Mouse (Mus musculus) midbrain, embryonic 14.5 days (tissue): Measurements from ENCODE around the gene Slc39a11. TPM values are rescaled to one million over a fixed set of nuclear protein-coding genes. Genes with fewer than 3 reads are reported as not detected.

ENCODE experiments used
- ATAC-seq: fragments of 200-750 bp; cut with Nextera tagmentation; 2 replicates; pipeline ENCODE4 v1.8.0; 2017; ENCODE audit warnings: moderate number of reproducible peaks, moderate library complexity; ENCODE audit not compliant: low FRiP score, low TSS enrichment
- DNase-seq: peaks from one replicate; pipeline ENCODE4 v3.0.0-alpha.2; 2015
- H3K27ac ChIP-seq: fragments of 300-500 bp; sonication (generic); replicated peaks from 2 replicates; pipeline ENCODE4 v1.5.1; 2014; ENCODE audit warnings: mild to moderate bottlenecking, low read depth, low read length, moderate library complexity
- H3K27me3 ChIP-seq: fragments of 300-500 bp; sonication (generic); 2 replicates; pipeline ENCODE4 v1.6.1; 2014; ENCODE audit warnings: low read length, control low read depth, mixed read lengths; ENCODE audit not compliant: control insufficient read depth, insufficient read depth
- H3K36me3 ChIP-seq: fragments of 300-500 bp; sonication (generic); 2 replicates; pipeline ENCODE4 v1.6.1; 2014; ENCODE audit warnings: low read length, control low read depth; ENCODE audit not compliant: control insufficient read depth, insufficient read depth
- H3K4me1 ChIP-seq: fragments of 300-500 bp; sonication (generic); 2 replicates; pipeline ENCODE4 v1.6.1; 2014; ENCODE audit warnings: mild to moderate bottlenecking, antibody characterized with exemption, low read length, control low read depth; ENCODE audit not compliant: control insufficient read depth, insufficient read depth
- H3K4me2 ChIP-seq: fragments of 300-500 bp; sonication (generic); 2 replicates; pipeline ENCODE4 v1.6.1; 2014; ENCODE audit warnings: mild to moderate bottlenecking, low read length, moderate library complexity
- H3K4me3 ChIP-seq: fragments of 300-500 bp; sonication (generic); replicated peaks from 2 replicates; pipeline ENCODE4 v1.5.1; 2014; ENCODE audit warnings: low read depth, low read length
- H3K9ac ChIP-seq: fragments of 300-500 bp; sonication (generic); replicated peaks from 2 replicates; pipeline ENCODE4 v1.6.1; 2014; ENCODE audit warnings: mild to moderate bottlenecking, low read length, moderate library complexity
- H3K9me3 ChIP-seq: fragments of 300-500 bp; sonication (generic); 2 replicates; pipeline ENCODE4 v1.6.1; 2016; ENCODE audit warnings: low read length, control low read depth, mixed read lengths; ENCODE audit not compliant: control insufficient read depth
- WGBS: fragments of 180-500 bp; shearing (Covaris S2); extraction: QIAGEN DNeasy Blood & Tissue Kit; methylation state at CpG from one replicate; pipeline ENCODE4 v1.1.7; 2014; 5-methylcytosine and 5-hydroxymethylcytosine counted together
- polyA plus RNA-seq: library from polyadenylated mRNA; unstranded; fragments of >200 nt; fragmentation: Nextera tagmentation; extraction: Ambion mirVana; gene quantifications from 2 replicates; pipeline ENCODE4 v1.2.1, GENCODE M21; 2014

Gene Slc39a11
- polyA plus RNA-seq, 1 experiment from 2014 or later = 31.1 TPM

- Histone ChIP-seq H3K4me1 (0 out of 2 replicates have a peak, but pooled peaks cover 3% of the 10 kb centered on the region), H3K27ac (0 out of 2 replicates have a peak overlapping the region, but pooled peaks have one; percentile 1), H3K9ac (no peak overlapping the region), H3K27me3 (no peaks in the 10 kb centered on the region), H3K9me3 (no peaks in the 10 kb centered on the region), H3K4me3 (no peak overlapping the region), H3K4me2 (no peak overlapping the region), H3K36me3 (no peaks in the 10 kb centered on the region)
- no peak for ATAC-seq
- WGBS = 62% methylated on average over 9 of the region's 9 CpGs
- peak; percentile 24 for DNase-seq
Observed at GRCm38 (mm10) chr11:113425882-113426281, 224.0 kb downstream of the Slc39a11 start.

GRCm38 (mm10) chr11:113425454-113425853 lies 224.4 kb downstream of the Slc39a11 start:
- no peak overlapping the region for H3K4me2 ChIP-seq
- no peaks in the 10 kb centered on the region for H3K9me3 ChIP-seq
- no peaks in the 10 kb centered on the region for H3K36me3 ChIP-seq
- no peak for ATAC-seq
- H3K4me3 ChIP-seq = no peak overlapping the region
- H3K27ac ChIP-seq = 0 out of 2 replicates have a peak overlapping the region, but pooled peaks have one; percentile 1
- H3K27me3 ChIP-seq = no peaks in the 10 kb centered on the region
- no peak overlapping the region for H3K9ac ChIP-seq
- H3K4me1 ChIP-seq = 0 out of 2 replicates have a peak, but pooled peaks cover 3% of the 10 kb centered on the region
- DNase-seq = no peak
- 76% methylated on average over 3 of the region's 3 CpGs for WGBS

- no peak for DNase-seq
Observed at GRCm38 (mm10) chr11:113424765-113425164, 225.1 kb downstream of the Slc39a11 start.

GRCm38 (mm10) chr11:113422598-113422997 lies 227.3 kb downstream of the Slc39a11 start:
- Histone ChIP-seq H3K4me2 (no peak overlapping the region), H3K4me3 (no peak overlapping the region), H3K36me3 (no peaks in the 10 kb centered on the region), H3K27me3 (no peaks in the 10 kb centered on the region), H3K9ac (no peak overlapping the region), H3K27ac (no peak overlapping the region), H3K4me1 (0 out of 2 replicates have a peak, but pooled peaks cover 7% of the 10 kb centered on the region), H3K9me3 (no peaks in the 10 kb centered on the region)
- no peak for ATAC-seq
- WGBS = 97% methylated on average over 7 of the region's 7 CpGs
- DNase-seq = no peak

More at GRCm38 (mm10) chr11:113424765-113425164, 225.1 kb downstream of the Slc39a11 start:
- H3K36me3 ChIP-seq = no peaks in the 10 kb centered on the region
- H3K9ac ChIP-seq = no peak overlapping the region
- no peak for ATAC-seq
- H3K9me3 ChIP-seq = no peaks in the 10 kb centered on the region
- no peaks in the 10 kb centered on the region for H3K27me3 ChIP-seq
- H3K4me2 ChIP-seq = no peak overlapping the region
- no peak overlapping the region for H3K4me3 ChIP-seq
- 92% methylated on average over 3 of the region's 4 CpGs for WGBS
- H3K27ac ChIP-seq = no peak overlapping the region
- 0 out of 2 replicates have a peak, but pooled peaks cover 3% of the 10 kb centered on the region for H3K4me1 ChIP-seq

- no peaks in the 10 kb centered on the region for H3K9me3 ChIP-seq
- peak overlapping the region; percentile 68; the same call in 1 of the 2 replicates for H3K27ac ChIP-seq
- H3K4me1 ChIP-seq = 0 out of 2 replicates have a peak, but pooled peaks cover 4% of the 10 kb centered on the region
- DNase-seq (peak; percentile 50), ATAC-seq (no peak)
- no peaks in the 10 kb centered on the region for H3K36me3 ChIP-seq
- 66% methylated on average over 15 of the region's 15 CpGs for WGBS
- H3K27me3 ChIP-seq = no peaks in the 10 kb centered on the region
- H3K4me3 ChIP-seq = no peak overlapping the region
- H3K9ac ChIP-seq = 0 out of 2 replicates have a peak overlapping the region, but pooled peaks have one; percentile 10
- no peak overlapping the region for H3K4me2 ChIP-seq
Observed at GRCm38 (mm10) chr11:113418921-113419655, 230.8 kb downstream of the Slc39a11 start.

- 0 out of 2 replicates have a peak, but pooled peaks cover 4% of the 10 kb centered on the region for H3K4me1 ChIP-seq
- H3K27ac ChIP-seq = no peak overlapping the region
- 90% methylated on average over 4 of the region's 4 CpGs for WGBS
- H3K4me2 ChIP-seq = no peak overlapping the region
- no peak overlapping the region for H3K4me3 ChIP-seq
- H3K27me3 ChIP-seq = no peaks in the 10 kb centered on the region
- ATAC-seq = no peak
- H3K9ac ChIP-seq = no peak overlapping the region
- H3K36me3 ChIP-seq = no peaks in the 10 kb centered on the region
- no peaks in the 10 kb centered on the region for H3K9me3 ChIP-seq
- no peak for DNase-seq
Observed at GRCm38 (mm10) chr11:113417948-113418347, 231.9 kb downstream of the Slc39a11 start.

- DNase-seq = no peak
- Histone ChIP-seq H3K9ac (no peak overlapping the region), H3K27ac (no peak overlapping the region), H3K27me3 (no peaks in the 10 kb centered on the region), H3K4me2 (no peak overlapping the region), H3K9me3 (no peaks in the 10 kb centered on the region), H3K4me1 (no peaks in the 10 kb centered on the region), H3K36me3 (no peaks in the 10 kb centered on the region), H3K4me3 (no peak overlapping the region)
- WGBS = 90% methylated on average over 4 of the region's 4 CpGs
- ATAC-seq = no peak
Observed at GRCm38 (mm10) chr11:113412545-113412944, 237.3 kb downstream of the Slc39a11 start.

- DNase-seq (peak; percentile 29), ATAC-seq (no peak)
- Histone ChIP-seq H3K27me3 (no peaks in the 10 kb centered on the region), H3K27ac (no peak overlapping the region), H3K36me3 (no peaks in the 10 kb centered on the region), H3K4me2 (no peak overlapping the region), H3K4me1 (no peaks in the 10 kb centered on the region), H3K4me3 (no peak overlapping the region), H3K9ac (no peak overlapping the region), H3K9me3 (no peaks in the 10 kb centered on the region)
- 48% methylated on average over 10 of the region's 10 CpGs for WGBS
Observed at GRCm38 (mm10) chr11:113411798-113412197, 238.1 kb downstream of the Slc39a11 start.

- no peaks in the 10 kb centered on the region for H3K4me1 ChIP-seq
- no peaks in the 10 kb centered on the region for H3K9me3 ChIP-seq
- no peaks in the 10 kb centered on the region for H3K36me3 ChIP-seq
- DNase-seq (no peak), ATAC-seq (no peak)
- no peak overlapping the region for H3K4me2 ChIP-seq
- WGBS = 90% methylated on average over 9 of the region's 9 CpGs
- H3K9ac ChIP-seq = no peak overlapping the region
- H3K4me3 ChIP-seq = no peak overlapping the region
- H3K27me3 ChIP-seq = no peaks in the 10 kb centered on the region
- no peak overlapping the region for H3K27ac ChIP-seq
Observed at GRCm38 (mm10) chr11:113409121-113409520, 240.8 kb downstream of the Slc39a11 start.
